Mouse (Mus musculus): ENCODE results near the gene Erc2.

GRCm38 (mm10) chr14:27933533-27933932 is 311.3 kb downstream of the Erc2 start:
- no peak for TF ChIP-seq CTCF (IDR thresholded peaks at IDR 0.05; ENCODE audit: extremely low read depth, insufficient read length, insufficient replicate concordance, low read depth, low read length)
- TF ChIP-seq POLR2A (IDR thresholded peaks at IDR 0.05; ENCODE audit: low read depth, low read length) = no peak
